Mouse (Mus musculus): ENCODE results near the gene Gm20715. TPM values are rescaled to one million over a fixed set of nuclear protein-coding genes. Genes with fewer than 3 reads are reported as not detected.
"Not testable (repeated sequence)": the region's sequence is repeated elsewhere in the genome, so short reads cannot be mapped to it uniquely, and the experiment has no call there.

Gene Gm20715
- polyA plus RNA-seq, 1 experiment from 2014 or later: not detected

- Histone ChIP-seq H3K27ac (no peak within 1 kb of the TSS), H3K27me3 (no peaks in the 10 kb centered on the region), H3K36me3 (no peaks in the 10 kb centered on the region), H3K4me3 (no peak within 1 kb of the TSS), H3K9ac (no peak within 1 kb of the TSS), H3K4me1 (peaks cover 14% of the 10 kb centered on the region), H3K4me2 (replicated peaks) (no peak within 1 kb of the TSS), H3K9me3 (replicated peaks) (peaks cover 8% of the 10 kb centered on the region; the same call in 1 of the 2 replicates)
- ATAC-seq (ENCODE audit: low FRiP score): no peak
- 79% methylated on average over 3 of the region's 3 CpGs for WGBS
Observed at GRCm38 (mm10) chr7:6438388-6438787, 28.3 kb downstream of the Gm20715 start, which contains the start of gene Olfr1344. TSS of gene Olfr1344 (plus strand) at chr7:6438688.

DNA sequence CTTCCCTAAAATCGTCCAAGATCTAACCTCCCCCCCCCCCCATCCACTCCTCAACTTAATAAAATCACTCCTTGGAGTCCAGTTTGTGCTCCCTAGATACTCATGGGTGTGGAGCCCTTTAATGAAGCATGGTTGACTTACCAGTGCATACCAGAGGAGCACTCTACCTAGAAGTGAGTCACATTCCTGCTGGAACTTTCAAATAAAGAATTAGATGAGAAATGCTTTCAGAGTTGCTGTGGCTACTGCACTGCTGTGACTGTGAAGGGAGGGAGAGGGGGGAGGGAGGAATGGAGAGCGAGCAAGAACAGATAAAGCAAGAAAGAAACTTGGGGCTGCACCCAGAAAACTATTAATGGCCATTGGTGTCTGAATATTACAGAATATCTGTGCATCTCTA is 31.1 kb downstream of the Gm20715 start:
- no peak for ATAC-seq (ENCODE audit: low FRiP score)
- WGBS: 64% methylated on average over 2 of the region's 2 CpGs
- H3K27ac ChIP-seq: no peak overlapping the region
- H3K9me3 ChIP-seq (replicated peaks): peaks cover 8% of the 10 kb centered on the region; the same call in 1 of the 2 replicates
- no peak overlapping the region for H3K9ac ChIP-seq
- H3K4me3 ChIP-seq: no peak overlapping the region
- H3K4me1 ChIP-seq: no peaks in the 10 kb centered on the region
- H3K27me3 ChIP-seq: no peaks in the 10 kb centered on the region
- no peak overlapping the region for H3K4me2 ChIP-seq (replicated peaks)
- no peaks in the 10 kb centered on the region for H3K36me3 ChIP-seq

DNA sequence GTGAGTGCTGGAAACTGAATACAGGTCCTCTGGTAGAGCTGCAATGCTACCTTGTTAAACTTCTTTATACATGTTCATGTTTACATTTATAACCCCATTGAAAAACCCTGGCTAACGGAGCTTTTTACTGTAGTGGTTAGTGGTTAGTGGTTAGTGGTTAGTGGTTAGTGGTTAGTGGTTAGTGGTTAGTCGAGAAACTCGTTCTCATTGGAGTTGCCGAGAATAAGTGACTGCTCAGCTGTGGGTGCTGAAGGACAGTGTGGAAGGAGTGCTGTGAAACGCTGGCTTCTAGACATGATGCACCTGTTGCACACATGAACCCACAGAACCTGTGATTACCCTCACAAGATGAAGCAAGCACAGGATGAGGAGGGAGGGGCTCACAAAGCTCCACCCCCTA is 37.7 kb downstream of the Gm20715 start:
- Histone ChIP-seq H3K9me3 (replicated peaks) (no peaks in the 10 kb centered on the region), H3K27me3 (no peaks in the 10 kb centered on the region), H3K36me3 (no peaks in the 10 kb centered on the region), H3K4me2 (replicated peaks) (no peak overlapping the region), H3K9ac (no peak overlapping the region), H3K4me1 (no peaks in the 10 kb centered on the region), H3K27ac (no peak overlapping the region), H3K4me3 (no peak overlapping the region)
- WGBS: 92% methylated on average over 5 of the region's 5 CpGs
- no peak for ATAC-seq (ENCODE audit: low FRiP score)

- no peak for ATAC-seq (ENCODE audit: low FRiP score)
- Histone ChIP-seq H3K9ac (no peak within 1 kb of the TSS), H3K27ac (no peak within 1 kb of the TSS), H3K27me3 (no peaks in the 10 kb centered on the region), H3K4me2 (replicated peaks) (no peak within 1 kb of the TSS), H3K36me3 (no peaks in the 10 kb centered on the region), H3K9me3 (replicated peaks) (peaks cover 2% of the 10 kb centered on the region; the same call in 1 of the 2 replicates), H3K4me3 (no peak within 1 kb of the TSS), H3K4me1 (no peaks in the 10 kb centered on the region)
Observed at GRCm38 (mm10) chr7:6455868-6456267, 45.8 kb downstream of the Gm20715 start, which contains the start of gene Olfr1336. TSS of gene Olfr1336 (plus strand) at chr7:6456168.

- no peak overlapping the region for H3K4me2 ChIP-seq (replicated peaks)
- ATAC-seq (ENCODE audit: low FRiP score): no peak
- H3K27ac ChIP-seq: no peak overlapping the region
- H3K9me3 ChIP-seq (replicated peaks): peaks cover 5% of the 10 kb centered on the region; the same call in 1 of the 2 replicates
- no peaks in the 10 kb centered on the region for H3K36me3 ChIP-seq
- no peak overlapping the region for H3K9ac ChIP-seq
- H3K27me3 ChIP-seq: no peaks in the 10 kb centered on the region
- no peaks in the 10 kb centered on the region for H3K4me1 ChIP-seq
- 40% methylated on average over 3 of the region's 3 CpGs for WGBS
- no peak overlapping the region for H3K4me3 ChIP-seq
Observed at GRCm38 (mm10) chr7:6456399-6456798, 46.3 kb downstream of the Gm20715 start.

DNA sequence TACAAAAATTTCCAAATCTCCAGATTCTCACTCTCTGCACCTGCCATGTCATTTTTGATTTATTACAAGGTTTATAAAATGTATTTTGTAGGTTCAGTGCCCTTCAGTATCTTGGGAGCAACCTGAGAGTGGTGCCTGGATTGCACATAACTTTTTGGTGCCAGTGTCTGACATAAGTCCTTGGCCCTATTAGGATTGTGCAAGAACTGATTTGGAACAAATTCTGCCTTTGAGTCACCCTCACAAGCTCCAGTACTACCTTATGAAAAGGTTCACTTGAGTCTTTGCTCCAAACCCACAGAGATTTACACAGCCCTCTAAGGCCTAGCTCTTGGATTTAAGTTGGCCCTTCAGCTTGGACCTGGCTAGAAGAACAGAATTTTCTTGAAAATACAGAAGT is 56.9 kb downstream of the Gm20715 start, which contains the start of gene Olfr1346:
TSS of gene Olfr1346 (plus strand) at position 151 of the 400 bp plus-strand sequence.
- no peak within 1 kb of the TSS for H3K4me3 ChIP-seq
- no peaks in the 10 kb centered on the region for H3K27me3 ChIP-seq
- no peaks in the 10 kb centered on the region for H3K4me1 ChIP-seq
- no peaks in the 10 kb centered on the region for H3K9me3 ChIP-seq (replicated peaks)
- H3K9ac ChIP-seq: no peak within 1 kb of the TSS
- ATAC-seq (ENCODE audit: low FRiP score): no peak
- no peaks in the 10 kb centered on the region for H3K36me3 ChIP-seq
- H3K27ac ChIP-seq: no peak within 1 kb of the TSS
- H3K4me2 ChIP-seq (replicated peaks): no peak within 1 kb of the TSS

DNA sequence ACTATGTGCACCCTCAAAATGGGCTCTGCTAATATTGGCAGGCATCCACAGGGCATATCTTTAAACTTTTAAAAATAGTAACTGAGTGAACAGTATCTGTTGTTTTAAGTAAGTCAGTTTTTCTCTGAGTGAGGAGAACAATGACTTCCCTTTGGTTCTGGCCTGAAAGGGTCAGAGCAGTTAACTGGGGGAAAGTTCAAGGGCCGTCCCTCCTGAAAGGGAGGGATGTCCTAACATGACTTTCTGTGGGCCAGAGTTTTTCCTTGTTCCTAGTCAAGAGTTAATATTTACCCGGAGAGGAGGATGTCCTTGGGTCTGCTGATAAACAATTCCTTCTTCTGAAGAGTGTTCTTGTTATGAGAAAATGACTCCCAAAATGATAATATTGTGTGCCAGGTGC is 67.6 kb downstream of the Gm20715 start:
- not testable (repeated sequence) for H3K27me3 ChIP-seq; H3K4me2 ChIP-seq (replicated peaks); H3K9ac ChIP-seq; H3K36me3 ChIP-seq; H3K9me3 ChIP-seq (replicated peaks); H3K4me1 ChIP-seq; H3K4me3 ChIP-seq; H3K27ac ChIP-seq; ATAC-seq (ENCODE audit: low FRiP score)
- 84% methylated on average over 2 of the region's 2 CpGs for WGBS

- H3K27ac ChIP-seq: no peak within 1 kb of the TSS
- no peak within 1 kb of the TSS for H3K4me3 ChIP-seq
- no peak within 1 kb of the TSS for H3K4me2 ChIP-seq (replicated peaks)
- H3K9me3 ChIP-seq (replicated peaks): peaks cover 5% of the 10 kb centered on the region; the same call in 1 of the 2 replicates
- WGBS: 30% methylated on average over 2 of the region's 2 CpGs
- no peaks in the 10 kb centered on the region for H3K4me1 ChIP-seq
- H3K27me3 ChIP-seq: no peaks in the 10 kb centered on the region
- no peaks in the 10 kb centered on the region for H3K36me3 ChIP-seq
- H3K9ac ChIP-seq: no peak within 1 kb of the TSS
- ATAC-seq (ENCODE audit: low FRiP score): no peak
Observed at GRCm38 (mm10) chr7:6486841-6487240, 76.8 kb downstream of the Gm20715 start, which contains the start of gene Olfr5. TSS of gene Olfr5 (minus strand) at chr7:6486941.

Other genes with a start within 250 kb of the Gm20715 start
- 79.0 and 83.6 TPM in 2 replicates for gene Zfp444, start 238.1 kb upstream of the Gm20715 start, polyA plus RNA-seq (2016; fragmentation: Nextera tagmentation; extraction: Ambion mirVana)
- not detected in 2 replicates for gene Galp, start 213.2 kb upstream of the Gm20715 start, polyA plus RNA-seq (2016; fragmentation: Nextera tagmentation; extraction: Ambion mirVana)
- not detected in 2 replicates for gene Zscan5b, start 188.0 kb upstream of the Gm20715 start, polyA plus RNA-seq (2016; fragmentation: Nextera tagmentation; extraction: Ambion mirVana)
- not detected in 2 replicates for gene Epp13, start 157.6 kb upstream of the Gm20715 start, polyA plus RNA-seq (2016; fragmentation: Nextera tagmentation; extraction: Ambion mirVana)
- 15.5 and 19.7 TPM in 2 replicates for gene Zfp667, start 123.7 kb upstream of the Gm20715 start, polyA plus RNA-seq (2016; fragmentation: Nextera tagmentation; extraction: Ambion mirVana)
- gene Zfp583, start 79.0 kb upstream of the Gm20715 start, polyA plus RNA-seq (2016; fragmentation: Nextera tagmentation; extraction: Ambion mirVana): 10.8 and 12.1 TPM in 2 replicates
- 4.8 and 5.4 TPM in 2 replicates for gene Gm3854, start 66.5 kb upstream of the Gm20715 start, polyA plus RNA-seq (2016; fragmentation: Nextera tagmentation; extraction: Ambion mirVana)
- gene Zfp78, start 47.0 kb upstream of the Gm20715 start, polyA plus RNA-seq (2016; fragmentation: Nextera tagmentation; extraction: Ambion mirVana): 2.8 and 3.0 TPM in 2 replicates
- 15.9 and 16.4 TPM in 2 replicates for gene Zfp28, start 27.0 kb upstream of the Gm20715 start, polyA plus RNA-seq (2016; fragmentation: Nextera tagmentation; extraction: Ambion mirVana)
- 1.5 TPM in 2 replicates for gene Smim17, start 11.6 kb upstream of the Gm20715 start, polyA plus RNA-seq (2016; fragmentation: Nextera tagmentation; extraction: Ambion mirVana)
- not detected in 2 replicates for gene Olfr1344, start 28.4 kb downstream of the Gm20715 start, polyA plus RNA-seq (2016; fragmentation: Nextera tagmentation; extraction: Ambion mirVana)
- not detected in 2 replicates for gene Olfr1336, start 45.9 kb downstream of the Gm20715 start, polyA plus RNA-seq (2016; fragmentation: Nextera tagmentation; extraction: Ambion mirVana)
- not detected in 2 replicates for gene Olfr1346, start 56.8 kb downstream of the Gm20715 start, polyA plus RNA-seq (2016; fragmentation: Nextera tagmentation; extraction: Ambion mirVana)
- gene Olfr5, start 76.7 kb downstream of the Gm20715 start, polyA plus RNA-seq (2016; fragmentation: Nextera tagmentation; extraction: Ambion mirVana): not detected in 2 replicates
- not detected in 2 replicates for gene Olfr1347, start 89.5 kb downstream of the Gm20715 start, polyA plus RNA-seq (2016; fragmentation: Nextera tagmentation; extraction: Ambion mirVana)
- gene Olfr1348, start 98.5 kb downstream of the Gm20715 start, polyA plus RNA-seq (2016; fragmentation: Nextera tagmentation; extraction: Ambion mirVana): not detected in 2 replicates
- not detected in 2 replicates for gene Olfr1349, start 112.7 kb downstream of the Gm20715 start, polyA plus RNA-seq (2016; fragmentation: Nextera tagmentation; extraction: Ambion mirVana)
- gene Olfr1350, start 154.6 kb downstream of the Gm20715 start, polyA plus RNA-seq (2016; fragmentation: Nextera tagmentation; extraction: Ambion mirVana): not detected in 2 replicates